Mouse (Mus musculus) mesoderm, embryonic 11.5 days (tissue): ENCODE data around the gene Fars2.
"Not testable (repeated sequence)": the region's sequence is repeated elsewhere in the genome, so short reads cannot be mapped to it uniquely, and the experiment has no call there.

Source experiments
- DNase-seq: peaks from one replicate; pipeline ENCODE4 v3.0.0-alpha.2; 2012; ENCODE audit warnings: low read depth, low spot score

Fars2 gene

DNA sequence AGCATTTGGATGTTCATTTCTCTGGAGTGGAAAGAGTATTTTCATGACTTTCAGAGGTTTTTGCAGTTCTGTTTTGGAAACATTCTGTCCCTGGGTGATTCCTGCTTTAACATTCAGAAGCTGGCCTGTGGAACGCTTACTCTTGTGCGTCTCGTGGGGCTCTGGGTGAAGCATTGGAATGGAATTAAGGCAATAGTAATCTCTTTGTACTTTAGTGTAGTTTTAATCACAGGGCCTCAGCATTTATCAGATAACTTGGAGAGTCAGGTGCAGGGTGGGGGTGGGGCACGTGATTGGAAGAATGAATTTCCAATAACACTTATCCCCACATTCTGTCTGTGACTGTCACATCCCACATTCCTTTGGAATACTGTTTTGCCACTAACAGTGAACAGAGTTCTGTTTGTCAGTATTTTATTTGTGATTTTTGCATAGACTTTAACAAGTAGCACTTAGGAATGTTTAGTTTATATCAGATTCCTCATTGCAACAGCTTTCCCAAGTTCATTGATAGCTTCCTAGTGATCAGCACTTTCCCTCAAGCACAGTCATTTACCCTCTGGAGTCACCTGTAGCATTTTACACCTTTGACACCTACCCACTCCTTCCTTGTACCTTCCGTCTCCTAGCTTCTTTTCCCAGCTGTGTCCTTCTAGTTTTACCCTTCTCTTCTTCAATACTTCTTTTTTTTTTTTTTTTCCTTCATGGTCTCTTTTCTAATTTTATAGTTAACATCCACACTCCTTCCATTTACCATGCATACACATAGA lies 23.2 kb downstream of the Fars2 start:
- DNase-seq, result no peak

GRCm38 (mm10) chr13:36145601-36146000 lies 28.4 kb downstream of the Fars2 start:
- DNase-seq, result no peak

DNA sequence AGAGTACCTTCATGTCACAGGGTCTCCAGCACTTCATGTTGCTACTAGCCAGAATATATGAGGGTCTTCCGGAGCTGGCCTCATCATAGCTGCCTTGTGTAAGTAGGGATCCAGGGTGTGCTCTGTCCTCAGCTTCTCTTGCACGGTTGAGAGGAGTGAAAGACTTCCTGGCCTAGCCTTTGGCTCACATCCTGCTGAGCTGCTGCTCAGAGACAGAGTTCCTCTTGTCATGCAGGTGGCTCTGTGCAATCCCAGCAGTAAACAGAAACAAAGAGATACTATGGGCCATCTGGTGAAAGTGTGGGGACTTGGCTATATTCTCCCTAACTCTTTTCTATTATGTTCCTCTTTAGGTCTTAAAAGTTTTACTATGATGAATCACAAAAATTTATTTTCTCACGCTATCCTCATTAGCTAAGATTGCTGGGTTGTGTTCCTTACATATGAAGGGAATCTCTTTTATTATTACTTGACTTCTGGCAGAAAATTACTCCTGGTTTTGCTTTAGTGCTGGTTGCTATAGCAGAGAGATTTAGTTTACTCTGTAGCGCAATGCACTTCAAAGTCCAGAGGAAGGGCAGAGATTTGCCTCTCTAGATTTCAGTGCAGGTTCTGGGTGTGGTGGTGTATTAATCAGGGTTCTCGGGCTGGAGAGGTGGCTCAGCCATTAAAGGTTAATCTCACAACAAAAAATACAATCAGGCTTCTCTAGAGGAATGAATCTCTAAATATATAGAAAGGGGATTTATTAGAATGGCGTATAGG lies 32.1 kb downstream of the Fars2 start:
- peak; percentile 11 for DNase-seq

- no peak for DNase-seq
Observed at GRCm38 (mm10) chr13:36150272-36150671, 33.1 kb downstream of the Fars2 start.

GRCm38 (mm10) chr13:36152728-36153498 lies 35.7 kb downstream of the Fars2 start:
- no peak for DNase-seq

GRCm38 (mm10) chr13:36156340-36156931 lies 39.2 kb downstream of the Fars2 start:
- DNase-seq, result no peak

GRCm38 (mm10) chr13:36163411-36163810 lies 46.2 kb downstream of the Fars2 start:
- no peak for DNase-seq

GRCm38 (mm10) chr13:36163898-36164297 lies 46.7 kb downstream of the Fars2 start:
- DNase-seq, result no peak

- DNase-seq, result not testable (repeated sequence)
Observed at GRCm38 (mm10) chr13:36172981-36173380, 55.8 kb downstream of the Fars2 start.

GRCm38 (mm10) chr13:36174101-36174500 lies 56.9 kb downstream of the Fars2 start:
- DNase-seq, result no peak

- DNase-seq, result no peak
Observed at GRCm38 (mm10) chr13:36174772-36175171, 57.6 kb downstream of the Fars2 start.

- DNase-seq, result no peak
Observed at GRCm38 (mm10) chr13:36181231-36181630, 64.0 kb downstream of the Fars2 start.

GRCm38 (mm10) chr13:36190577-36190976 lies 73.4 kb downstream of the Fars2 start:
- no peak for DNase-seq

GRCm38 (mm10) chr13:36193484-36194113 lies 76.4 kb downstream of the Fars2 start:
- peak; percentile 24 for DNase-seq

- no peak for DNase-seq
Observed at GRCm38 (mm10) chr13:36199288-36199687, 82.1 kb downstream of the Fars2 start.

- DNase-seq, result no peak
Observed at GRCm38 (mm10) chr13:36200453-36200852, 83.2 kb downstream of the Fars2 start.

DNA sequence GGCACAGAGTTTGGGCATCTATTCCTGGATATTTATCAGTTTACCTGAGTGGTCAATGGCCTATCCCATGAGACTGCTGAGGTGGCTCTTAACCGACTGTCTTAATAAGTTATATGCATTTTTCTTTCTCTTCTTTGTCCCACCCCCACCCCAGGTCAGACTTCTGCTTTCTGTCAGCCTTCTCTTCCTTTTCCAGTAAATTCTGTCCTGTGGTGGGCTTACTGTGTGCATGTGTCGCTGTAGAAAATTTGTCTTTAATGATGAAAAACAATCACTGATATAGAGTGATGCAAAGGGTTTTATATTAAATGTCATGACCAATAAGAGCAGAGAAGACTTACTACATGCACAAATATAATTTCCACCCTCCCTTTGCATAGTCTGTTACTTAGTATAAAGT lies 85.3 kb downstream of the Fars2 start:
- no peak for DNase-seq

DNA sequence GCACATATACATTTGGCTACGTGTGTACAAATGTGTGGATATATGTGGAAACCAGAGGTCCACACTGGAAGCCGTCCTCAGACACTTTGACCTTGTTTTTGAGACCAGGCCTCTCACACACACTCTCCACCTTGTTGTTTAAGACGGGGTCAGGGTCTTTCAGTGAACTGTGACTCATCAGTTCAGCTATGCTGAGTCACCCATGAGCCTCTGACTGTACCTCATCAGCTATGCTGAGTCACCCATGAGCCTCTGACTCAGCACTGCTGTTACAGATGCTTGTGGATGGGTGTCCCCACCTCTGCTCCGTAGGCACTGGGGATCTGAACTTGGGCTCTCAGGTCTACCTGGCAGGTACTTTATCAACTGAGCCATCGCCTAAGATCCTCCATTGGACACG lies 85.8 kb downstream of the Fars2 start:
- DNase-seq, result peak; percentile 48

- no peak for DNase-seq
Observed at GRCm38 (mm10) chr13:36204320-36204719, 87.1 kb downstream of the Fars2 start.

DNA sequence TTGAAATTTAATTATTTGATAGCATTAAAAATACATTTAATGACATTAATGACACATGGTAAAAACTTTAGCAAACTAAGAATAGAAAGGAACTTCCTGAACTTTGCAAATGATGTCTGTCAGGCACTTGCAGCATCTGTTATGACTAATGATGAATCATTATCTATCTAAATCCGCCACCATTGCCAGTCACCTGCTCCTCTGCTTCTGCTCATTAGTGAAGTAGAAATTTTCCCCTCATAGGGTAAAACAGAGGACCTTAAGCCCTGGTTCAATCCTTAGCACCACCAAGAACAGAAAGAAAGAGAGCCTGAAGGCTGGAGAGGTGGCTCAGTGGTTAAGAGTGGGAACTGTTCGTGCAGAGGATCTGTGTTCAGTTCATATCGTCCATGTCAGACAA lies 93.8 kb downstream of the Fars2 start:
- no peak for DNase-seq

DNA sequence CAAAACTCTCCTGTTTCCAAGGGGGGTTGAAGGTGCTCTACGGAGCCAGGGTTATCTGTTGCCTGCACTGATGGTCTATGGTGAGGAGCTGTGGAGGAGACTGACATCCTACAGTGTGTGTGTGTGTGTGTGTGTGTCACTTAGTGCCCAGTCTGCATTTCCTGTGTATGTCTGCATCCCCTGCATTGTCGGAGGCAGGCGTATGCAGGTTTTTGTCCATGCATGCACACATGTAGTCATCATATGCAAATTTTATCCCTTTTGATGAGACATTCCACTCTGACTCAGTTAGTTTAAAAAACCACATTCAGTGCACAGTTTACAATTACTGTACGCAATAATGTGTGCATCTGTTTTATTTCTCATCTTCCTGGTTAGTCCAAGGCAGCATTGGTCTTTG lies 96.8 kb downstream of the Fars2 start:
- no peak for DNase-seq
